Mouse (Mus musculus): ENCODE results near the gene Clec2l. TPM values are rescaled to one million over a fixed set of nuclear protein-coding genes. Genes with fewer than 3 reads are reported as not detected.

The Clec2l gene
- polyA plus RNA-seq, 1 experiment from 2014 or later, result 0.93 TPM

- Histone ChIP-seq H3K9me3 (ENCODE audit: control insufficient read depth, low read length) (no peaks in the 10 kb centered on the region), H3K4me1 (ENCODE audit: control insufficient read depth, insufficient read depth, low read length) (peaks cover 15% of the 10 kb centered on the region), H3K27me3 (replicated peaks; ENCODE audit: control insufficient read depth, insufficient read depth, low read length) (peaks cover 41% of the 10 kb centered on the region), H3K9ac (ENCODE audit: low read depth, low read length) (no peak overlapping the region), H3K27ac (ENCODE audit: low read length) (no peak overlapping the region), H3K4me3 (ENCODE audit: low read length) (no peak overlapping the region), H3K4me2 (ENCODE audit: low read depth, low read length) (no peak overlapping the region), H3K36me3 (ENCODE audit: control insufficient read depth, insufficient read depth, low read length) (no peaks in the 10 kb centered on the region)
- ATAC-seq, result no peak
- WGBS, result 86% methylated on average over 8 of the region's 8 CpGs
These were observed 28.4 kb upstream of the Clec2l start for GRCm38 (mm10) chr6:38634461-38634860.

DNA sequence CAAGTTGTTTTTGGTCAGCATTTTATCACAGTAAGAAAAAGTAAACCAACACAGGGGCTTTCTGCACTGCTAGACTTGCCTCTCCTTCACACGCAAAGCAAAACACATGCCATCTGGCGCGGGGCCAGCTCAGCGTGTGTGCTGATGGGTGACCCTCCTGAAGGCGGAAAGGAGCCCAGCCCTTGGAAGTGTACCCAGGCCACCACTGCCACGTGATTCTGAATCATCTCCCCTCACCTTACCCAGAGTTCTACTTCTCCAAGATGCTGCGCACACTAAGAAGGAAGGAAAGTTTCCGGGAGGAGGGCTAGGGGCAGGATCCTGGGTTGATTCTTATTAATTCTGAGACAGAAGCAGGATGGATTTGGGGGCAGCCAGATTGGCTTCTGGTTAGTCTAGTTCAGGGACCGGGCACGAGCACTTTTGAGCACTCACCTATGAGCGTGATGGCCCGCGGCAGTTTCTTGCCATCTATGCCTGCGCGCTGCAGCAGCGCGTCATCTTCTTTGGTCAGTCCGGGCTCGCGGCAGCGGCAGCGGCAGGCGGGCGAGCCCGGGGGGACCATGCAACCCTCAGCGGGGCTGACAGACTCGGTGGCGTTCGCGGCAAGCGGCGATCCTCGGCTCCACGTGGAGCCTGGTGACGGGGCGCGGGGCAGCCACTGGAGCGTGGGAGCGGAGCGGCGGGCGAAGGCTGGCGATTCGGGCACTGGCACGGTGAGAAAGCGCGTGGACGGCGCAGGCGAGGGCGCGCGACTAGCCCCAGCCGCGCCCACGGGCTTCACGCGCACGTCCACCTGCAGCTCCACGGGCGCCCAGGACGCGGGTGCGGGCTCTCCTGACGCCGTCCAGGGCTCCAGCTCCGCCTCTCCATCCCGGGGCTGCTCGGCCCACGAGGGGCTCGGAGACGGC lies 26.7 kb upstream of the Clec2l start:
- Histone ChIP-seq H3K9ac (ENCODE audit: low read depth, low read length) (peak overlapping the region; percentile 63), H3K27ac (ENCODE audit: low read length) (no peak overlapping the region), H3K4me2 (ENCODE audit: low read depth, low read length) (peak overlapping the region; percentile 100), H3K27me3 (replicated peaks; ENCODE audit: control insufficient read depth, insufficient read depth, low read length) (peaks cover 57% of the 10 kb centered on the region), H3K36me3 (ENCODE audit: control insufficient read depth, insufficient read depth, low read length) (no peaks in the 10 kb centered on the region), H3K9me3 (ENCODE audit: control insufficient read depth, low read length) (no peaks in the 10 kb centered on the region), H3K4me1 (ENCODE audit: control insufficient read depth, insufficient read depth, low read length) (peaks cover 15% of the 10 kb centered on the region), H3K4me3 (ENCODE audit: low read length) (peak overlapping the region; percentile 63)
- under 1% methylated on average over 68 of the region's 72 CpGs for WGBS
- ATAC-seq, result peak; percentile 81

GRCm38 (mm10) chr6:38636852-38637618 lies 25.8 kb upstream of the Clec2l start, which contains the start of gene Klrg2:
Gene Klrg2, minus strand, starts transcription at chr6:38637242.
- WGBS, result 2% methylated on average over 60 of the region's 60 CpGs
- Histone ChIP-seq H3K9ac (ENCODE audit: low read depth, low read length) (peak within 1 kb of the TSS; percentile 63), H3K4me1 (ENCODE audit: control insufficient read depth, insufficient read depth, low read length) (peaks cover 15% of the 10 kb centered on the region)

DNA sequence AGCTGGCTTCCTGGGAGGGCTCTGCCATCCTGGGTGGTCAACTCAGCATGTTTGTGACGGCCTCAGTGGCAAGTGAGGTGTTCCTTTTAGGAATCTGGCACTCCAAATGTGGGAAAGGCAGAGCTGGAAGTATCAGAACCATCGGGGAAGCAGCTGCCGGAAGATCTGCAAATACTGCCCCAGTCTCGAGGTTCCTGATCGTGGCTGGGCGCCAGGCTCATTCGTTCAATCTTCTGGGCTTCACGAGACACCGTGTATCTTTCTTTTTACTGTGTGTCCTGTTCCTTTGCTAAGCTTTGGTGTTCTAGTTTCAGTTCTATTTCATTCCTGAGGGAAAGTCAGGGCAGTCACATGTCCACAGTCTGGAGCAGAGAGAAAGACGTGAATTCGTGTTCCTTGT lies 22.5 kb upstream of the Clec2l start:
- no peak overlapping the region for H3K4me3 ChIP-seq (ENCODE audit: low read length)
- no peaks in the 10 kb centered on the region for H3K9me3 ChIP-seq (ENCODE audit: control insufficient read depth, low read length)
- peaks cover 15% of the 10 kb centered on the region for H3K4me1 ChIP-seq (ENCODE audit: control insufficient read depth, insufficient read depth, low read length)
- no peak overlapping the region for H3K27ac ChIP-seq (ENCODE audit: low read length)
- no peak overlapping the region for H3K9ac ChIP-seq (ENCODE audit: low read depth, low read length)
- H3K27me3 ChIP-seq (replicated peaks; ENCODE audit: control insufficient read depth, insufficient read depth, low read length), result peaks cover 46% of the 10 kb centered on the region
- no peak overlapping the region for H3K4me2 ChIP-seq (ENCODE audit: low read depth, low read length)
- WGBS, result 59% methylated on average over 11 of the region's 11 CpGs
- no peaks in the 10 kb centered on the region for H3K36me3 ChIP-seq (ENCODE audit: control insufficient read depth, insufficient read depth, low read length)
- ATAC-seq, result no peak

More at GRCm38 (mm10) chr6:38636852-38637618, 25.8 kb upstream of the Clec2l start, which contains the start of gene Klrg2:
- Histone ChIP-seq H3K4me3 (ENCODE audit: low read length) (peak within 1 kb of the TSS; percentile 63), H3K27me3 (replicated peaks; ENCODE audit: control insufficient read depth, insufficient read depth, low read length) (peaks cover 58% of the 10 kb centered on the region), H3K9me3 (ENCODE audit: control insufficient read depth, low read length) (no peaks in the 10 kb centered on the region), H3K27ac (ENCODE audit: low read length) (no peak within 1 kb of the TSS), H3K36me3 (ENCODE audit: control insufficient read depth, insufficient read depth, low read length) (no peaks in the 10 kb centered on the region), H3K4me2 (ENCODE audit: low read depth, low read length) (peak within 1 kb of the TSS; percentile 100)
- peak; percentile 89 for ATAC-seq

GRCm38 (mm10) chr6:38641228-38641627 lies 21.6 kb upstream of the Clec2l start:
- Histone ChIP-seq H3K9me3 (ENCODE audit: control insufficient read depth, low read length) (no peaks in the 10 kb centered on the region), H3K4me2 (ENCODE audit: low read depth, low read length) (no peak overlapping the region), H3K36me3 (ENCODE audit: control insufficient read depth, insufficient read depth, low read length) (no peaks in the 10 kb centered on the region), H3K4me1 (ENCODE audit: control insufficient read depth, insufficient read depth, low read length) (peaks cover 11% of the 10 kb centered on the region), H3K4me3 (ENCODE audit: low read length) (no peak overlapping the region), H3K9ac (ENCODE audit: low read depth, low read length) (no peak overlapping the region), H3K27me3 (replicated peaks; ENCODE audit: control insufficient read depth, insufficient read depth, low read length) (peaks cover 37% of the 10 kb centered on the region), H3K27ac (ENCODE audit: low read length) (no peak overlapping the region)
- 71% methylated on average over 5 of the region's 5 CpGs for WGBS
- ATAC-seq, result no peak

DNA sequence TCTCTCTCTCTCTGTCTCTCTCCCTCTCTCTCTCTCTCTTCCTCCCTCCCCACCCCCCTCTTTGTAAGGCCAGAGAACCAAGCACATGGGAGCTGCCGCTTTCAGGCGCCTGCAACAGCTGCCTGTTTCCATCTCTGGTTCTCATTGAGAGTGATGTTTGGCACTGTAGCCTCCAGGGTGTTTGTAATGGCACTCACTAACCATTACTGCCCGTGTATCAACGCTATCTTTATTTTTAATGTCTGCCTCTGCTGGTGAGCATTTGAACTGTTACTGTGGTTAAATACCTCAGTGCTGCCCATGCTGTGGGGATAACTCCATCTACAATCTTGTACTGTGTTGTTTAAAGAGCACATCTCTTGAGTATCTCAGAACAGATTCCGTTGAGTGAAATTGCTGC lies 21.2 kb upstream of the Clec2l start:
- no peak overlapping the region for H3K4me2 ChIP-seq (ENCODE audit: low read depth, low read length)
- no peak overlapping the region for H3K4me3 ChIP-seq (ENCODE audit: low read length)
- no peak overlapping the region for H3K9ac ChIP-seq (ENCODE audit: low read depth, low read length)
- H3K9me3 ChIP-seq (ENCODE audit: control insufficient read depth, low read length), result no peaks in the 10 kb centered on the region
- no peak overlapping the region for H3K27ac ChIP-seq (ENCODE audit: low read length)
- no peaks in the 10 kb centered on the region for H3K36me3 ChIP-seq (ENCODE audit: control insufficient read depth, insufficient read depth, low read length)
- 49% methylated on average over 5 of the region's 5 CpGs for WGBS
- peaks cover 36% of the 10 kb centered on the region for H3K27me3 ChIP-seq (replicated peaks; ENCODE audit: control insufficient read depth, insufficient read depth, low read length)
- ATAC-seq, result no peak
- peaks cover 7% of the 10 kb centered on the region for H3K4me1 ChIP-seq (ENCODE audit: control insufficient read depth, insufficient read depth, low read length)

DNA sequence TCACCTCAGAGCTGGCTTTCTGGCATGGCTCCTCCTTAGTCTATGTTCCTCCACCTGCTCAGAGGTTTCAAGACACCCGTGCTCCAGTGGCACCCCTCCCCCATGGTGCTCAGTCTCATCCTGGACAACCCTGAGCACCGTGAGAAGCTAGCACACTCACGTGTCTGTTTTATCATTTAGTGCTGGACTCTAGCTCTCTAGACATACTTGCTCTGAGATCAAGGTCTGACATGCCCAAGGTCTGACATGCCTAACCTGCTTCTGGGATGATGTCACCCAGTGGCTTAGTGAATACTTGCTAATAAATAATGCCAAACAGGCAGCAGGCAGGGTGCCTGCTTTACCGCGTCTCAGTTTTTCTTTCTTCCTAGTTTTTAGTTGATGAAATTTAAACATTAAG lies 20.3 kb upstream of the Clec2l start:
- Histone ChIP-seq H3K27ac (ENCODE audit: low read length) (no peak overlapping the region), H3K4me1 (ENCODE audit: control insufficient read depth, insufficient read depth, low read length) (no peaks in the 10 kb centered on the region), H3K9ac (ENCODE audit: low read depth, low read length) (no peak overlapping the region), H3K9me3 (ENCODE audit: control insufficient read depth, low read length) (no peaks in the 10 kb centered on the region), H3K4me2 (ENCODE audit: low read depth, low read length) (no peak overlapping the region), H3K36me3 (ENCODE audit: control insufficient read depth, insufficient read depth, low read length) (no peaks in the 10 kb centered on the region), H3K27me3 (replicated peaks; ENCODE audit: control insufficient read depth, insufficient read depth, low read length) (peaks cover 26% of the 10 kb centered on the region), H3K4me3 (ENCODE audit: low read length) (no peak overlapping the region)
- ATAC-seq, result peak; percentile 88
- WGBS, result 44% methylated on average over 5 of the region's 5 CpGs

- Histone ChIP-seq H3K9me3 (ENCODE audit: control insufficient read depth, low read length) (no peaks in the 10 kb centered on the region), H3K27me3 (replicated peaks; ENCODE audit: control insufficient read depth, insufficient read depth, low read length) (peaks cover 22% of the 10 kb centered on the region), H3K27ac (ENCODE audit: low read length) (no peak overlapping the region), H3K4me2 (ENCODE audit: low read depth, low read length) (no peak overlapping the region), H3K9ac (ENCODE audit: low read depth, low read length) (no peak overlapping the region), H3K4me1 (ENCODE audit: control insufficient read depth, insufficient read depth, low read length) (no peaks in the 10 kb centered on the region), H3K4me3 (ENCODE audit: low read length) (no peak overlapping the region), H3K36me3 (ENCODE audit: control insufficient read depth, insufficient read depth, low read length) (no peaks in the 10 kb centered on the region)
- ATAC-seq, result no peak
- WGBS, result 73% methylated on average over 3 of the region's 3 CpGs
These were observed 19.8 kb upstream of the Clec2l start for GRCm38 (mm10) chr6:38643039-38643438.

DNA sequence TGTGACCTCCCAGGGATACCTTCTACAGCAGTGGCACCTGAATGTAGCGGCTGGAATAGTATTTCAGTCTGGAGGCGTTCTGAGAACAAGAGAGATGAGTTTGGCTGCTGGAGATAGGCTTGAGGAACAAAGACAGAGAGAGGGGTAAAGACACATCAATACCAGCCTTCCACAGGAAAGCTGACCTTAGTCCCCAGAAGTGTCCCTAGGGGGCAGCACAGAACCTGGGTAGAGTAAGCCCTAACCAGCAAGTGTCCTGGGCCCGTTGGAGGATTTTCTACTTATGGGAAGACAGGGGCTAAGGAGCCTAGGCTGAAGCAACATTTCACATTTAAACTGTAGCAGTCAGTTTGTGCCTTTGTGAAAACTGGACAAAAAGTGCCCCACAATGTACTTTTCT lies 13.3 kb upstream of the Clec2l start:
- no peaks in the 10 kb centered on the region for H3K36me3 ChIP-seq (ENCODE audit: control insufficient read depth, insufficient read depth, low read length)

More for the DNA sequence above, 13.3 kb upstream of the Clec2l start:
- Histone ChIP-seq H3K9ac (ENCODE audit: low read depth, low read length) (no peak overlapping the region), H3K9me3 (ENCODE audit: control insufficient read depth, low read length) (no peaks in the 10 kb centered on the region), H3K4me3 (ENCODE audit: low read length) (no peak overlapping the region), H3K4me1 (ENCODE audit: control insufficient read depth, insufficient read depth, low read length) (no peaks in the 10 kb centered on the region), H3K27me3 (replicated peaks; ENCODE audit: control insufficient read depth, insufficient read depth, low read length) (no peaks in the 10 kb centered on the region), H3K27ac (ENCODE audit: low read length) (no peak overlapping the region), H3K4me2 (ENCODE audit: low read depth, low read length) (no peak overlapping the region)
- 64% methylated on average over 3 of the region's 3 CpGs for WGBS
- ATAC-seq, result no peak

Measured in intestine, embryonic 16.5 days (tissue).